Mouse (Mus musculus): ENCODE data around the gene Adora2a.
"Not testable (repeated sequence)": the region's sequence is repeated elsewhere in the genome, so short reads cannot be mapped to it uniquely, and the experiment has no call there.

The Adora2a gene

GRCm38 (mm10) chr10:75328201-75328704 is 11.6 kb downstream of the Adora2a start:
- POLR2A ChIA-PET: no interaction called here
- CTCF ChIA-PET: no interaction called here

DNA sequence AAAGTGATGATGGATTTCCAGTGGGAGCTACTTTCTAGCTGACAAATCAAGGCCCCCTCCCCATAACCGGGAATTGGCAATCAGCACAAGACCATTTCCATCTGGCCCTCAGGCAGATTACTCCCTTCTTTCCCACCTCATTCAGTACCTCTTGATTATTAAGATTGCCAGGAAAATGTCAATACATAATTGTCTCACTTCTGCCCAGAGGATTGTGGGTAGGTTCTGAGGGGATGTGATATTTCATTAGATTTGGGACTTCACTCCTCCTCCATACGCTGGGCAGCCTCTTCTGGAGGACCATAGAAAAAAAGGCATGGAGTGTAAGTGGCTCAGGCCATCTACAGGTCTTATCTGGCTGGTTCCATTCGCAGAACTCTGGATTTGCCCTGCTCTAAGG is 15.6 kb downstream of the Adora2a start:
- CTCF ChIA-PET: no interaction called here
- POLR2A ChIA-PET: no interaction called here

- ChIA-PET CTCF (no interaction called here), POLR2A (interaction anchor here in 1 of 4 experiments (0.5 kb wide), 1 partner anchor 86 kb away, joined by 11 read pairs; no protein-coding TSS in a partner anchor)
Observed at GRCm38 (mm10) chr10:75333176-75333776, 16.6 kb downstream of the Adora2a start.

- CTCF ChIA-PET: interaction anchor here in 2 of 4 experiments (0.7 to 1.0 kb wide), 2 partner anchors 16 to 108 kb away, joined by 3 read pairs; no protein-coding TSS in a partner anchor
- POLR2A ChIA-PET: interaction anchor here in 1 of 4 experiments (0.6 to 1.3 kb wide), 2 partner anchors 24 to 387 kb away, joined by 3 read pairs; no protein-coding TSS in a partner anchor
Observed at GRCm38 (mm10) chr10:75334175-75334574, 17.5 kb downstream of the Adora2a start.

DNA sequence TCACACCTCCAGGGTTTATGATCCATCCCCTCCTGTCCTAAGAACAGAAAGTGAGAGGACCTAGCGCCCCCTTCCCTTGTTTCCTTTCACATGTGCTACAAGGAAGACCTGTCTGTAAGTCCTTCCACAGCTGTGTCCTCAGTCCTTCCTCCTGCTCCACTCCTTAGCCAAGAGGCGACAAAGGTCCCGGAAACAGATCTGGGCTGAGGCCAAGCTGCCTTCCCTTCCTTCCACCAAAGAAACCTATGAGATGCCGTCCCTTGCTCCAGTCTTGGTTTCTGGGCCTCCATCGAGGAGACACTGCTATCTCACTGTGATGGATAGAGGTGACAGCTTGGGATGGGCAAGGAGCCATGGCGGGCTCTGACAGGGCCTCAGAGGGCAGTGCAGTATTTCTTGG is 18.4 kb downstream of the Adora2a start:
- POLR2A ChIA-PET: interaction anchor here in 1 of 4 experiments (0.6 kb wide), 1 partner anchor 29 kb away, joined by 3 read pairs; no protein-coding TSS in a partner anchor

GRCm38 (mm10) chr10:75337231-75337630 is 20.6 kb downstream of the Adora2a start:
- POLR2A ChIA-PET: no interaction called here
- CTCF ChIA-PET: interaction anchor here in 1 of 4 experiments (0.6 kb wide), 2 partner anchors 28 to 156 kb away, joined by 4 read pairs; no protein-coding TSS in a partner anchor

More for the DNA sequence above, 18.4 kb downstream of the Adora2a start:
- CTCF ChIA-PET: no interaction called here

- CTCF ChIA-PET: no interaction called here
Observed at GRCm38 (mm10) chr10:75338852-75339251, 22.2 kb downstream of the Adora2a start.

GRCm38 (mm10) chr10:75339377-75339776 is 22.7 kb downstream of the Adora2a start:
- ChIA-PET POLR2A (no interaction called here), CTCF (no interaction called here)

More at GRCm38 (mm10) chr10:75338852-75339251, 22.2 kb downstream of the Adora2a start:
- POLR2A ChIA-PET: no interaction called here

GRCm38 (mm10) chr10:75341936-75342335 is 25.3 kb downstream of the Adora2a start:
- CTCF ChIA-PET: no interaction called here
- POLR2A ChIA-PET: interaction anchor here in 2 of 4 experiments (0.6 to 1.1 kb wide), 4 partner anchors 17 to 1000 kb away, joined by 3 read pairs; partner anchors contain the start of gene Specc1l (in 1 of the 2)

DNA sequence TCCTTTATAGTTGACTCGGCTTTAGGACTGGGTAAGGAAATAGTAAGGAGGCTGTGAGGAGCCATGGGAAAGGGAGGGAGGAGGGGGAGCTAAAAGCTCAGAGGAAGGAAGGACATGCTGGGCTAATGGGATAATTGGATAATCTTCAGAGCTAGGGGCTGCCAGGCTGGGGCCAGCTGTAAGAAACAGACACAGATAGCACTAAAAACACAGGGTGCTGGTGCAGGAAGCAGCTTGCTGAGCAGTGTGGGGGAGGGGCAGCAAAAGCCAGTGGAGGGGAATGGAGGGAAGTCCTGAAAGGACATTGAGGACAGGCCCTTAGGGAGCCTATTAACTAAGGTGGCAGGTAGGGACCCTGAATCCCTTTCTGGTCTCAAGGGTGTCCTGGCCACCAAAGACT is 27.9 kb downstream of the Adora2a start:
- POLR2A ChIA-PET, CTCF ChIA-PET: not testable (repeated sequence)

- POLR2A ChIA-PET: no interaction called here
- CTCF ChIA-PET: no interaction called here
Observed at GRCm38 (mm10) chr10:75345265-75345664, 28.6 kb downstream of the Adora2a start.

GRCm38 (mm10) chr10:75350564-75350963 is 33.9 kb downstream of the Adora2a start:
- ChIA-PET POLR2A (no interaction called here), CTCF (interaction anchor here in 1 of 4 experiments (0.8 kb wide), 1 partner anchor 16 kb away, joined by 3 read pairs; no protein-coding TSS in a partner anchor)

GRCm38 (mm10) chr10:75352541-75352940 is 35.9 kb downstream of the Adora2a start:
- POLR2A ChIA-PET: interaction anchor here in 2 of 4 experiments (0.7 to 0.8 kb wide), 3 partner anchors 12 to 38 kb away, joined by 4 to 5 read pairs (median 4); no protein-coding TSS in a partner anchor
- CTCF ChIA-PET: interaction anchor here in 1 of 4 experiments (0.6 kb wide), 1 partner anchor 889 kb away, joined by 3 read pairs; no protein-coding TSS in a partner anchor

DNA sequence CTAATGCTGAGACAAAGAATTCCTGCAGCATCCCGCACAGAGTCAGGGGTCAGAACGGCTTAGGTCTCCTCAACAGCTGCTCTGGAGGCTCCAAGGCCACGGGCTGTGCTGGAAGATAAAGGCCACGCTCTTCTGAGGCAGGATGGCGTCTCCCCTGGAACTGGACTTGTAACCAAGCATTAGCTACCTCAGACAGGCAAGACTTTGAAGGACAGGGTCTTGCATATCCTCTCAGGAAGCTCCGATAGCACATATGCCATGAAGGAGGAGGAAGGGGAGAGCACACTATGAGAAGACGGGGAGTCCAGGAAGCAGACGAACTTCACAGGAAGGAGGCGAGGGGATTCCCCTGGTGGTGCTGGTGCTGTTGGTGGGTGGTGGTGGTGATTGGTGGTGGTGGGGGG is 37.2 kb downstream of the Adora2a start:
- POLR2A ChIA-PET: not testable (repeated sequence)

GRCm38 (mm10) chr10:75355341-75355740 is 38.7 kb downstream of the Adora2a start:
- CTCF ChIA-PET: no interaction called here
- POLR2A ChIA-PET: no interaction called here

More for the DNA sequence above, 37.2 kb downstream of the Adora2a start:
- CTCF ChIA-PET: not testable (repeated sequence)

GRCm38 (mm10) chr10:75364214-75364690 is 47.6 kb downstream of the Adora2a start:
- POLR2A ChIA-PET: interaction anchor here in 3 of 4 experiments (0.6 to 1.1 kb wide), 5 partner anchors 12 to 445 kb away, joined by 3 to 5 read pairs (median 3); no protein-coding TSS in a partner anchor
- CTCF ChIA-PET: interaction anchor here in 3 of 4 experiments (0.6 kb wide), 5 partner anchors 24 to 441 kb away, joined by 3 to 15 read pairs (median 5); no protein-coding TSS in a partner anchor

DNA sequence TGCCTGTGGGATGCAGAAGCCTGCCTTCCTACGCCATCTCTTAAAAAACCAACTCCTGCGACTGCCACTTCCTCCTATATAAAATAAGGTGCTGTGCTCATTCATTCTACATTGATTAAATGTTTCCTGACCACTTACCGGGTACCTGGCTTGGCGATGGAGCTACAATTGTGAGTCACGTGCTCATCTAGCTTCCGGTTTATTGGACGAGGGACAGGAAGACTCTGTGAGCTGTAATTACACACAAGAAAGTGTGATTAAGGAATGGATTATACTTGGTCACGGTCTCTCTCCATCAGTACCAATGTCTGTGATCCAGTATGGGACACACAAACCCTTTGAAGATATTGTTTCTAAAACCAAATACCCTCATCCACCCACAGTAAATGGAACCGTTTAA is 48.1 kb downstream of the Adora2a start:
- POLR2A ChIA-PET: interaction anchor here in 3 of 4 experiments (0.6 to 1.1 kb wide), 4 partner anchors 22 to 165 kb away, joined by 3 read pairs; no protein-coding TSS in a partner anchor
- CTCF ChIA-PET: interaction anchor here in 1 of 4 experiments (0.6 kb wide), 1 partner anchor 27 kb away, joined by 4 read pairs; no protein-coding TSS in a partner anchor

- ChIA-PET CTCF (interaction anchor here in 1 of 4 experiments (0.6 kb wide), 1 partner anchor 28 kb away, joined by 4 read pairs; no protein-coding TSS in a partner anchor), POLR2A (interaction anchor here in 2 of 4 experiments (0.8 to 0.9 kb wide), 2 partner anchors 21 to 48 kb away, joined by 3 read pairs; no protein-coding TSS in a partner anchor)
Observed at GRCm38 (mm10) chr10:75365231-75365633, 48.6 kb downstream of the Adora2a start.

DNA sequence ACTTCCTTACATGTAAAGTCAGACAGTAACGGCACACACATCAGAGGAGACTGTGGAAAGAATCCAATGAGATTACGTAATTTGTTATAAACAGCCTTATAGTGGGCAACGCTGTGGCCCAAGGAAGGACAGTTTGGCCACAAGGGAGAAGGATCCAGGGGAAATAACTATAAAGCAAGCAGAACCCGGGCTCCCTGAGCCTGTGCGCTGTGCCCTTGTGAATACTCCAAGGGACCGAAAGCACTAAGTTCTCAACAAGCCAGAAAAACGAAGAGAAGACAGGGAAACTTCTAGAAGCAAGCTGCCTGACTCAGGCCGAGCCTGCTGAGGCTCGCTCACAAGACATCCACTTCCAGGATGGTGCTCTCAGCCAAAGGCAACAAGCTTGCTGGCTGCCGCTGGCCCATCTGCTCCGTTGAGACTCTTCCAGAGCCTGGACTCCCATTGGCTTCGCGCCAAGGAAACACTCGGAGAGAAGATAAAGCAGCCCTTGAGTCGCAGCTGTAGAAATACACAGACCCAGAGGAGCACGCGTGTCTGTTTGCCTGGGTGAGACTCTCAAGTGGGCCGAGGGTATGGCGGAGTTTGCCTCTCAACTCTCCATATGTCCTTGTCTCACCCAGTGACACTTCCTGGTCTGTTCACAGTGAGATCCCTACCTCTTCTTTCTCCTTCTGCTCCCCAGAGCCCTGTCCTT is 57.1 kb downstream of the Adora2a start:
- CTCF ChIA-PET, POLR2A ChIA-PET: not testable (repeated sequence)

DNA sequence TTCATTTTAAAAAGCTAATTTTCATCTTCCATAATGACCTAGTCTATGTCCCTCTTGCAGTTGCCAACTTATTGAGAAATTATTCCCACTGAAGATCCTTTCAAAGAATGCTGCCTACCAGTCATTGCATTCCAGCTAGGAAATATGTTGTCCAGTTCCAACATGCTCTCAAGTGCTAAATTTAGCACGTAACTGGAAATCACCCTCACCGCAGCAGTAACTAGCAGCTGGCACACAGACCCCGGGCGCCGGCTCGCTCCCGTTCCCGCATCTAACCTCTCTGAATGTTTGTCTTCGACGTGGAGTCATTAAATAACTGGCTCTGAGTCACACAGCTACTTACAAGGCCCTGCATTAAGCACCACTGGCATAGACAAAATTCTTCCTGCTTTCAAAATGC is 62.0 kb downstream of the Adora2a start:
- ChIA-PET CTCF (no interaction called here), POLR2A (no interaction called here)

All from embryonic stem cell, embryonic (primary cell).